Mouse (Mus musculus) testis, adult 2 months (tissue): ENCODE results near the gene Stx17.

Source experiments
- CTCF ChIP-seq: fragments of 200-500 bp; IDR thresholded peaks from 2 replicates; pipeline ENCODE4 v1.5.1; 2012; ENCODE audit warnings: low read depth, mild to moderate bottlenecking, inconsistent platforms, low read length, moderate library complexity; ENCODE audit not compliant: control insufficient read depth, insufficient read depth, insufficient replicate concordance
- POLR2A ChIP-seq: fragments of 200-500 bp; IDR thresholded peaks from 2 replicates; pipeline ENCODE4 v1.6.1; 2012; ENCODE audit warnings: low read depth, mild to moderate bottlenecking, inconsistent platforms, low read length, moderate library complexity; ENCODE audit not compliant: control insufficient read depth

GRCm38 (mm10) chr4:48225604-48226003, 100.9 kb downstream of the Stx17 start:
- TF ChIP-seq CTCF (no peak), POLR2A (no peak)
